Mouse (Mus musculus) heart, embryonic 16.5 days (tissue): ENCODE measurements around the gene Rtl9. TPM values are rescaled to one million over a fixed set of nuclear protein-coding genes. Genes with fewer than 3 reads are reported as not detected.
A peak's percentile ranks its signal among the peaks of the same experiment; 100 is the strongest.

ENCODE experiments used
- ATAC-seq: fragments of 200-750 bp; cut with Nextera tagmentation; replicated peaks from 2 replicates; pipeline ENCODE4 v1.8.0; 2017; ENCODE audit warnings: moderate number of reproducible peaks; ENCODE audit not compliant: insufficient read depth, low FRiP score; ENCODE audit errors: extremely low read depth
- H3K27ac ChIP-seq: fragments of 300-500 bp; sonication (generic); 2 replicates; pipeline ENCODE4 v1.5.1; 2014; ENCODE audit warnings: mild to moderate bottlenecking, low read length, control low read depth, moderate library complexity
- H3K27me3 ChIP-seq: fragments of 300-500 bp; sonication (generic); 2 replicates; pipeline ENCODE4 v1.6.1; 2014; ENCODE audit warnings: low read length, mixed read lengths; ENCODE audit not compliant: control insufficient read depth, insufficient read depth
- H3K36me3 ChIP-seq: fragments of 300-500 bp; sonication (generic); 2 replicates; pipeline ENCODE4 v1.6.1; 2014; ENCODE audit not compliant: control insufficient read depth, insufficient read depth
- H3K4me1 ChIP-seq: fragments of 300-500 bp; sonication (generic); 2 replicates; pipeline ENCODE4 v1.6.1; 2014; ENCODE audit warnings: low read length, mixed read lengths; ENCODE audit not compliant: control insufficient read depth, insufficient read depth
- H3K4me2 ChIP-seq: fragments of 300-500 bp; sonication (generic); 2 replicates; pipeline ENCODE4 v1.6.1; 2014; ENCODE audit warnings: low read depth, mild to moderate bottlenecking, control low read depth, low read length
- H3K4me3 ChIP-seq: fragments of 300-500 bp; sonication (generic); 2 replicates; pipeline ENCODE4 v1.5.1; 2014; ENCODE audit warnings: mild to moderate bottlenecking, control low read depth, low read length
- H3K9ac ChIP-seq: fragments of 300-500 bp; sonication (generic); 2 replicates; pipeline ENCODE4 v1.6.1; 2014; ENCODE audit warnings: low read length, control low read depth
- H3K9me3 ChIP-seq: fragments of 300-500 bp; sonication (generic); replicated peaks from 2 replicates; pipeline ENCODE4 v1.6.1; 2016; ENCODE audit warnings: low read length; ENCODE audit not compliant: control insufficient read depth
- WGBS: fragments of 180-500 bp; shearing (Covaris S2); extraction: QIAGEN DNeasy Blood & Tissue Kit; methylation state at CpG from one replicate; pipeline ENCODE4 v1.1.7; 2014; 5-methylcytosine and 5-hydroxymethylcytosine counted together
- polyA plus RNA-seq: library from polyadenylated mRNA; unstranded; fragments of >200 nt; fragmentation: Nextera tagmentation; extraction: Ambion mirVana; gene quantifications from 2 replicates; pipeline ENCODE4 v1.2.1, GENCODE M21; 2015

Gene Rtl9
- 0.18 and 0.19 TPM in 2 replicates for polyA plus RNA-seq

GRCm38 (mm10) chrX:143099044-143099754 is at the start of gene Rtl9:
Rtl9 (plus strand) TSS chrX:143099594.
- 95% methylated on average over 1 of the region's 1 CpGs for WGBS

GRCm38 (mm10) chrX:143051478-143051877 is 47.9 kb upstream of the Rtl9 start:
- Histone ChIP-seq H3K9ac (no peak overlapping the region), H3K27ac (no peak overlapping the region), H3K4me3 (no peak overlapping the region), H3K27me3 (no peaks in the 10 kb centered on the region), H3K36me3 (no peaks in the 10 kb centered on the region), H3K4me2 (no peak overlapping the region), H3K9me3 (no peaks in the 10 kb centered on the region), H3K4me1 (no peaks in the 10 kb centered on the region)
- no peak for ATAC-seq

More at GRCm38 (mm10) chrX:143099044-143099754, at the start of gene Rtl9:
- H3K36me3 ChIP-seq, result no peaks in the 10 kb centered on the region
- no peaks in the 10 kb centered on the region for H3K27me3 ChIP-seq
- no peak within 1 kb of the TSS for H3K27ac ChIP-seq
- H3K9me3 ChIP-seq, result no peaks in the 10 kb centered on the region
- no peak for ATAC-seq
- no peak within 1 kb of the TSS for H3K4me3 ChIP-seq
- H3K9ac ChIP-seq, result no peak within 1 kb of the TSS
- no peaks in the 10 kb centered on the region for H3K4me1 ChIP-seq
- H3K4me2 ChIP-seq, result no peak within 1 kb of the TSS

GRCm38 (mm10) chrX:143051921-143052320 is 47.5 kb upstream of the Rtl9 start:
- H3K27ac ChIP-seq, result no peak overlapping the region
- no peaks in the 10 kb centered on the region for H3K9me3 ChIP-seq
- H3K36me3 ChIP-seq, result no peaks in the 10 kb centered on the region
- no peak overlapping the region for H3K9ac ChIP-seq
- no peaks in the 10 kb centered on the region for H3K27me3 ChIP-seq
- 71% methylated on average over 4 of the region's 4 CpGs for WGBS
- H3K4me3 ChIP-seq, result no peak overlapping the region
- H3K4me1 ChIP-seq, result no peaks in the 10 kb centered on the region
- H3K4me2 ChIP-seq, result no peak overlapping the region
- no peak for ATAC-seq

- Histone ChIP-seq H3K27me3 (peaks cover 6% of the 10 kb centered on the region; the same call in 1 of the 2 replicates), H3K4me1 (no peaks in the 10 kb centered on the region), H3K9ac (no peak overlapping the region), H3K4me3 (peak overlapping the region; percentile 15; the same call in 1 of the 2 replicates), H3K9me3 (no peaks in the 10 kb centered on the region), H3K4me2 (peak overlapping the region; percentile 56), H3K36me3 (no peaks in the 10 kb centered on the region), H3K27ac (no peak overlapping the region)
- 0 out of 2 replicates have a peak, but pooled peaks have one; percentile 14 for ATAC-seq
- 11% methylated on average over 12 of the region's 12 CpGs for WGBS
Observed at GRCm38 (mm10) chrX:143058829-143059228, 40.6 kb upstream of the Rtl9 start.

- no peak overlapping the region for H3K4me3 ChIP-seq
- peaks cover 6% of the 10 kb centered on the region; the same call in 1 of the 2 replicates for H3K27me3 ChIP-seq
- no peaks in the 10 kb centered on the region for H3K9me3 ChIP-seq
- no peak for ATAC-seq
- no peak overlapping the region for H3K9ac ChIP-seq
- H3K4me1 ChIP-seq, result peaks cover 2% of the 10 kb centered on the region
- WGBS, result 67% methylated on average over 11 of the region's 11 CpGs
- no peak overlapping the region for H3K27ac ChIP-seq
- no peaks in the 10 kb centered on the region for H3K36me3 ChIP-seq
- H3K4me2 ChIP-seq, result no peak overlapping the region
Observed at GRCm38 (mm10) chrX:143062641-143063355, 36.6 kb upstream of the Rtl9 start.

GRCm38 (mm10) chrX:143063780-143064179 is 35.6 kb upstream of the Rtl9 start:
- ATAC-seq, result no peak
- Histone ChIP-seq H3K4me1 (peaks cover 4% of the 10 kb centered on the region), H3K36me3 (no peaks in the 10 kb centered on the region), H3K9me3 (no peaks in the 10 kb centered on the region), H3K9ac (no peak overlapping the region), H3K4me3 (no peak overlapping the region), H3K27ac (no peak overlapping the region), H3K27me3 (peaks cover 6% of the 10 kb centered on the region; the same call in 1 of the 2 replicates), H3K4me2 (no peak overlapping the region)
- 49% methylated on average over 7 of the region's 7 CpGs for WGBS

GRCm38 (mm10) chrX:143064288-143064687 is 35.1 kb upstream of the Rtl9 start:
- peaks cover 6% of the 10 kb centered on the region; the same call in 1 of the 2 replicates for H3K27me3 ChIP-seq
- ATAC-seq, result no peak
- H3K4me2 ChIP-seq, result no peak overlapping the region
- no peaks in the 10 kb centered on the region for H3K9me3 ChIP-seq
- no peak overlapping the region for H3K27ac ChIP-seq
- H3K36me3 ChIP-seq, result no peaks in the 10 kb centered on the region
- WGBS, result 71% methylated on average over 9 of the region's 9 CpGs
- no peak overlapping the region for H3K9ac ChIP-seq
- peaks cover 4% of the 10 kb centered on the region for H3K4me1 ChIP-seq
- H3K4me3 ChIP-seq, result no peak overlapping the region

- H3K27ac ChIP-seq, result peak overlapping the region; percentile 18; the same call in 1 of the 2 replicates
- no peak overlapping the region for H3K4me3 ChIP-seq
- WGBS, result 47% methylated on average over 17 of the region's 17 CpGs
- no peak overlapping the region for H3K4me2 ChIP-seq
- no peak for ATAC-seq
- no peaks in the 10 kb centered on the region for H3K9me3 ChIP-seq
- H3K36me3 ChIP-seq, result no peaks in the 10 kb centered on the region
- peaks cover 4% of the 10 kb centered on the region for H3K4me1 ChIP-seq
- H3K27me3 ChIP-seq, result no peaks in the 10 kb centered on the region
- H3K9ac ChIP-seq, result no peak overlapping the region
Observed at GRCm38 (mm10) chrX:143066320-143067114, 32.9 kb upstream of the Rtl9 start.
